Mouse (Mus musculus): ENCODE measurements around the gene Xpo6.

GRCm38 (mm10) chr7:126126502-126126901 is 73.8 kb downstream of the Xpo6 start:
- TF ChIP-seq POLR2A (IDR thresholded peaks at IDR 0.05; ENCODE audit: extremely low read depth, insufficient read depth, low read length) (no peak), CTCF (IDR thresholded peaks at IDR 0.05; ENCODE audit: low read depth, low read length) (no peak)
